Mouse (Mus musculus): Measurements from ENCODE around the gene Chchd1. TPM values are rescaled to one million over a fixed set of nuclear protein-coding genes. Genes with fewer than 3 reads are reported as not detected.

Gene Chchd1
- total RNA-seq (2021): 10 to 100 TPM; 76.1 to 88.5 TPM
- long read RNA-seq, experiment 1, transcript Chchd1-201 (3 exons, 616 nt): major isoform, 79 of 90 reads
- long read RNA-seq, experiment 1, partial matches to known transcripts: 4 of 90 reads
- long read RNA-seq, experiment 1, other reads (novel, unspliced or antisense): 3 of 90 reads
- long read RNA-seq, experiment 2, transcript Chchd1-201 (3 exons, 616 nt): major isoform, 51 of 64 reads
- long read RNA-seq, experiment 2, partial matches to known transcripts: 0 of 64 reads
- long read RNA-seq, experiment 2, other reads (novel, unspliced or antisense): 9 of 64 reads

DNA sequence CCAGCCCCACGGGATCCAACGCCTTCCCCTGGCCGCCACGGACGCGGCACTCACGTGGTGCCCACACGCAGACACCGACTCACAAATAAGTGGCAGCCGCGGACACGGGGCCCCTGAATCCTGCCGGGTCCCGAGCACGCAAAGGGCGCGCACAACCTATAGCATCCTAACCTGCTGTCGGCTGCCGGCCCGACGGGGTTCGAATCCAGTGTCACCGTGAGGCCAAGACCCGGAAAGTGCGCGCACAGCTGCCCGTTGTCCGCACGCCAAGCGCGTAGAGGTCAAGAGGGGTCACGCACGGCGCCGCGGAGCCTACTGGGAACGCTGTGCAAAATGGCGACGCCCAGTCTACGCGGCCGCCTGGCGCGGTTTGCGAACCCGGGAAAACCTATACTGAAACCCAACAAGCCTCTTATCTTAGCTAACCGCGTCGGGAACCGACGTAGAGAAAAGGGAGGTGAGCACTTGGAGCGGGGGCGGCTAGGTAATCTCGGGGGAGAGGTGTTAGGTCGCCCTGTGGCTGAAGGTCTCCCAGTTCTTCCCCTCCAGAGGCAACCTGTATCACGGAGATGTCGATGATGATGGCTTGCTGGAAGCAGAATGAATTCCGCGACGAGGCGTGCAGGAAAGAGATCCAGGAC, at the start of gene Chchd1:
Gene Chchd1 (plus strand): TSS at position 266 of the 641 bp plus-strand sequence.
- DNase-seq (ENCODE audit: low spot score in 2 of 2): peak; percentile 76 to 83

DNA sequence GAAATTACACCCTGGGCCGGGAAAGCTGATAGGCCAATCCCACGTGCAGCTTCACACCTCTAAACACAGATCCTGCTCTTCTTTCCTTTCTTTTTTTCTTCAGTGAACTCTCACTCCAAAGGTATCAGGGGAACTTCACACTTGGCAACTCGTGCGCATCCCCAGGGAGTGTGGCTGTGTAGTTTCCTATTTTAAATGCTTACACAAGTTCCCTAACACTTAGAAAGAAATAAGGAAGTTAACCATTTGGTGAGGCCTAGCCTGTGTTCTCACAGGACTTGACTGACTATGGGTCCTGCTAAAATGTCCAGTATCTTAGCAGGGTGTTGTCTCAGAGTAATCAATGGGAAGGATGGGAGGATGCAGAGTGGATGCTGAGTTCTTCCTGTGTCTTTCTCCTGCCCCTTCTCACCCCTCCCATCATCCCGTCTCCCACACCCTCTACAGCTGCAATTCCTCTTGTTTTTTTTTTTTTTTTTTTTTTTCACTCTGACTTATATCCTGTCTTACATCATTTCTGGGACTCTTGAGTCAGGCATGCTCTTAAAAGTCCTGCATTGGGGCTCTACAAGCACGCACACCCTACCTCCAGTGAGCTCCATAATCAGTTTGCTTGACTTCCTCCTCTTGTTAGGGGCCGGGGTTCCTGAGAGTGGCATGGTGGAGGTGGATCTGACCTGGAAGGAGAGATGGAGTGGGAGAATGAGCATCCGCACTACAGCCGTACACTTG, 48.0 kb upstream of the Chchd1 start:
- no peak for DNase-seq (ENCODE audit: low spot score in 2 of 2)

DNA sequence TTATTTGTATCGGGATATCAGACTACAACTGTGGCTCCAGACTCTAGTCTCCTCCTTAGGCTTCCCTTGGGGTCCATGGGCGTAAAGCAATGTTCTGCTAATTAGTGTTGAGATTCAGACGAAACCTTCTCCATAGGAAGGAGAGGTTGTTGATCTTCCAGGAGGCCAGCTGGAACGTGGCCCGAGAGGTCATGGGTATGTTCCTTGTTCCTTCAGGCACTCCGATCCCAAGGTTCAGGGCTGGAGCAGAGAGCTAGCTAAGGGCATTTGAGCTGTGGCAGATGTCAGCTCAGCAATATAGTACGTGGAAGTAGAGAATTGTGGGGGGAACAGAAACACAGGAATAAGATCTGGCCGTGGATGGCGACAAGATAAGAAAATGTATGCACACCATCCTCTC, 47.1 kb upstream of the Chchd1 start:
- DNase-seq (ENCODE audit: low spot score in 2 of 2): no peak

DNA sequence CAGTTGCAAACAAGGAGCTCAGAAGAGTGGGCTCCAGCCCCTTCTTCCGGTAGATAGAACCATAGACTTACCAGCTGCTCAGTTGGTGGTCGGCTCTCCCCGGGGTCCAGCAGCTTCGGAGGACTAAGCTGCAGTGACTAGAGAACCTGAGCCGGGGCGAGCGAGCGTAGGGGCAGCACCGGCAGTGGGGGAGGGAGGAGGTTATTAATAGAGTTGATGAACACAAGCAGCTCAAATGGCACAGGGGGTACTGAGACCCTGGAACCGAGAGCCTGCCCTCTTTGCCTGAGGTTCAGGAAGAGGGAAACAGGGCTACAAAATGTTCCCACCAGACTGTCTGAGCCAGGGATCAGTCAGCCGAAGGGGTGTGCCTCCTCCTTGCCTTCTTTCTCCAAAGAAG, 46.4 kb upstream of the Chchd1 start, which contains the start of gene Myoz1:
Gene Myoz1 (minus strand): TSS at position 180 of the 400 bp plus-strand sequence.
- DNase-seq (ENCODE audit: low spot score in 2 of 2): no peak

DNA sequence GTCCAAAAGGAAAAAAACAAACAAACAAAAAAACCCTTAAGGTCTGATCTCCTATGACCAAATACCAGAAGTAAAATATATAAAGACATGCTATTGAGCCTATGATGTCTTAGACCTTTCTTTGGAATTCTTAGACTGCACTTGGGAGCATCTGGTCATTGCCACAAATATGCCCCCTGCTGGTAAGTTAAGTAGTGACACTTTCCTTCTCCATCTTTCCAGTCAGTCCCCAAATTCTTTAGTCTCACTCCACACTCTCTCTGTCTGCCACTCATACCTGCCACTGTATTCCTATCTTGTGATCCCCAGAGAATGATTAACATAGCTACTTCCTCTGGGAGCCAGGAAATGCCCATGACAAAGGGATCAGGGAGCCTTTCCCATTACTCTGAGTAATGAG, 44.5 kb upstream of the Chchd1 start:
- DNase-seq (ENCODE audit: low spot score in 2 of 2): no peak

DNA sequence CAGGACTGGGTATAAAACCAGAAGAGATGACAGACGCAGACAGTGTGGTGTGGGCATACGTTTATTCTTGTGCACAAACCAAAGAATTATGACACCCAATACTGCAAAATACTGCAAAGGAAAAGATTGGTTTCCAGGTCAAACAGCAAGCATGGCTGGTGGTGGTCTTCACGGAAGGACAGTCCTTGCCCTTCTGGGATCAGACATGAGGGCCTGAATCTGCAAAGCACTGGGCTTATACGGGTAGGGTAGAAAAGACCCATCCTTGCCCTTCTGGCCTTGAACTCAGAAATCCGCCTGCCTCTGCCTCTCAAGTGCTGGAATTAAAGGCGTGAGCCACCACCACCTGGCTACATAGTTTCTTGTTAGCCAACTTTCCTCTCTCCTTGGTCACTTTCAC, 43.9 kb upstream of the Chchd1 start:
- no peak for DNase-seq (ENCODE audit: low spot score in 2 of 2)

DNA sequence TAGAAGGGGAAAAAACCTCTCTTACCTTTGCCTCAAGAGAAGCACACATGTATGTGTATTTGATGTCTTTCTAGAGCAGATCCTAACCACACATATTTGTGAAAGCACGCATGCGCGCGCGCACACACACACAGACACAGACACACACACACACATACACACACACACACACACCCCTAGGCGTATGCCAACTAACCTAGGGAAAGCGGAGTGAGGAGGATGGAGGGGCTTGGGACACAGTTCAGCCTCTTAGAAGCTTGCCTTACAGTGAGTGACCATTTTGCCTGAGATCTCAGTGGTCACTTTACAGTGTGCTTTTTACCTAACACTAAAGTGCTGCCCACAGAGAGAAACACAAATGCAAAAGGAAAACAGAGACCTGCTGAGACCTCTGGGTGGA, 43.1 kb upstream of the Chchd1 start:
- DNase-seq (ENCODE audit: low spot score in 2 of 2): no peak

DNA sequence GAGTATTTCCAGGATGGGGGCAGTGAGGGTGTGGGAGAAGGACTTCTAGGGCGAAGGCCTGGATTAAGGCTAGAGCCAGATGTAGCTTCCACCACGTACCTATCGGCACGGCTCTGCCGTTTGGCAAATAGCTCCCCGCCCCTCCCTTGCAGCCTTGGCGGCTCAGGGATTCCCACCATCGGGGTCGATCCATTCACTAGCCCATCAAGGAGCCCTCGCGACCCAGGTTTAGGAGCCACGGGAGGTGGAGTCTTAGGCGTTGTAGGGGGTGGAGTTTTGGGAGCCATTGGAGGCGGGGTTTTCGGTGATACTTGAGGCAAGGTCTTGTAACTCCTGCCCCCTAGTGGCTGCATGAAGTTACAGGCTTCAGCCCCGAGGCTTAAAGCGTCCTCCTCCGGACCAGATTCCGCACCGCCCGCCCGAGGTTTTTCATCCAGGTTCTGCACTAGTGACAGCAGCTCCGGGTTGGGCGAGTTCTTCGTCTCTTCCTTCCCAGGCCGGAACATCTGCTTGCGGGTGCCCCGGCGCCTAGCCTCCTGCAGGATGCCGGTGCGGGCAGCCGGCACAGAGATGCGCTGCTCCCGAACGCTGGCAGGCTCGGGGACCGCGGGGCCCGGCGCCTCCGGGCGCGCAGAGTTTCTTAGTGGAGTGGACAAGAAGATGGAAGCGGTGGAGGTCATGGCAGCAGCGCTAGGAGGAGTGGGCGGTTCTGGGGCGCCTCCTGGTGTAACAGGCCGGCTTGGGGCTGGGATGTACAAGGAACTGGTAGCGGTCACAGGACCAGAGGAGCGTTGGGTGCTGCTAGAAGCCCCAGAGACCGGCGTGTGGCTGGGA, 41.8 kb upstream of the Chchd1 start:
- DNase-seq (ENCODE audit: low spot score in 2 of 2): peak; percentile 67 to 89

DNA sequence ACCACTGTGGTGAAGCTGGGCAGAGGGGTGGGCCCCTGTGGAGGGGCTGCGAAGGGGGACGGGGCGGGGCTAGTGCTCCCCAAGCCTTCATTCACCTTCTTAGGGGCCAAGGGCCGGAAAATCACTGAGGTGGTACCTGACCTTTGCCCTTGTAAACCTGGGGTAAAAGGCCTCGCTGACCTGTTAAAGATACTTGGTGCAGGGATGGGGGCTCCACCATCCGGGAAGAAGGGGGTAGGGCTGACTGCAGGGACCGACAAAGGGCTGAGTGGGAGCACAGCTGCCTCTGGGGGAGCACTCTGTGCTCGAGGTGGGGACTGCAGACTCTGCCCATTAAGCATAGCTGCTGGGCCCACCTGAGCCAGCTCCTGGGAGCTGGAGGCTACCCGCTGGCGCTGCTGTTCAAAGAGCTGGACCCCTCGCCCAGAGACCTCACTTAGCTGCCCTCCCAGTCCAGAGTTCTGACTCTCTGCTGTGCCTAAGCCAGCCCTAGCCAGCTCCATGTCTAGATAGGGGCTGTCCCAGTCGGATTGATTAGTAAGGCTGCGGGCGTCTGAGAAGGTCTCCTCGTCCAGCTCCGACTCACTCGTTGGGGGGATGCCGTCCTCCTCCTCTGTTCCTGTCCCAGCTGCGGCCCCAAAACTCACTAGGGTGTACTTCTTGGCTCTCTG, 41.0 kb upstream of the Chchd1 start:
- DNase-seq (ENCODE audit: low spot score in 2 of 2): no peak

DNA sequence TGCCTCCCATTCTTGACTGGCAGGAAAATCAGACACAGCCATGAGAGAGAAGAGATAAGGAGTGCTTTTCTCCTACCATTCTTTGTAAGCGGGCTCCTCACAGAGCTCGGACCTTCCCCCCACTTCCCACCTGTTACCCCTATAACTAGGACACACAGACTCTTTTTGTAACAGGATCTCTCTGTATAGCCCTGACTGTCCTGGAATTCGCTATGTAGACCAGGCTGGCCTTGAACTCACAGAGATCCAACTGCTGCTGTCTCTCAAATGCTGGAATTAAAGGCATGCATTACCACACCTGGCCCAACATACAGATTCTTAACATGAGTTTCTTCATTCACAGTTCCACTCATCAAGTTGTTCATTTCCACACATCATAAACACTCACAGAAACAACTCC, 40.1 kb upstream of the Chchd1 start:
- no peak for DNase-seq (ENCODE audit: low spot score in 2 of 2)

DNA sequence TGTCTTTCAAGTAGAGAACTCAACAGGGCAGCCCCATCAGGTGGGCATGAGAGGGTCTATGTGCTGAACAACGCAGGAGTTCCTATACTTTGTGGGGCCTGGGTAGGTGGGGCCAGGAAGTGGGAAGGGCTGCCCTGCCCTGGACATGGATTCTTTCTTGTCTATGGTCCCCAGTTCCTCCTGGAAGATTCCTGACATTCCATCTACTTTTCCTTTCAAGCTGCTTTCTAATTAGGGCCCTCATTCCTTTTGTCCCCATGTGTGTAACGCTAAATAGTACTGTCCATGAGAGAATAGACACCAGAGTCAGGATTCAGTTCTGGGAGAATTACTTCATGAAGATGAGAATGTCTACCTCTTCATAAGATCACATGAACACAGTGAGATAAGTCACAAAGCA, 39.2 kb upstream of the Chchd1 start:
- no peak for DNase-seq (ENCODE audit: low spot score in 2 of 2)

DNA sequence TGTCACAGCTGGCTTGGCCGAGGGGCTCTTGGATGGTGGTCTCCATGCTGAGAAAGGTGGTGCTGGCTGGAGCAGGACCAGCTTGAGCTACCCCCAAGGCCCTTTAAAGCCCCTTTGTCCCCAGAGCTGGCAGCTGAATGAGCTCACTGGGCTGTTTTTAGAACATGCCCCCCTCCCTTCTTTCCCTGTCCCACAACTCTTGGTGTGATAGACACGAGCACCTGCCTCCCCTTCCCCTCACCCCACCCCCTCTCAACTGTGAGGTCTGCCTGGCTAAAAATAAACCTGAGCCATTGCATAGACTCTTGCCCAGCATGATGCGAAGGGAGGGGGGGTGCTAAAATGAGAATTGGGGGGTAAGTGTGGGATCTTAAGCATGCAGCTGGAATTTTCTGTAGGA, 38.4 kb upstream of the Chchd1 start:
- DNase-seq (ENCODE audit: low spot score in 2 of 2): no peak

DNA sequence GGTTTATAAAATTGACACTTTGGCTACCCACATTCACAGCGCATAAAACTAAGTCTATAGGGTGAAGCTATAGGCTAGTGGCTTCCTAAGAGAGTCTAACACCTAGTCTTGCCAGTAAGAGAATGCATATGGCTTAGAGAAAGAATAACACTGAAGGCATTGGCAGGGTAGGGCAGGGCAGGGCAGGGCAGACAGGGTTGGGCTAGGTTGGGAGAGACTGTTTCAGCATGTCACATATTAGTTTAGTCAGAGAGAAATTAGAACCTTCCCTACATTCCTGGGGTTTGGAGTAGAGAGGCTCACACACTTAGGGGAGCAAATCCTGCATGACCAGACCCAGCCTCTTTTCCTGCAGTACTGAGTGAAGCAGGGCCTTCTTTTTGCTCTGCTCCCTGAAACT, 35.3 kb upstream of the Chchd1 start:
- DNase-seq (ENCODE audit: low spot score in 2 of 2): no peak

DNA sequence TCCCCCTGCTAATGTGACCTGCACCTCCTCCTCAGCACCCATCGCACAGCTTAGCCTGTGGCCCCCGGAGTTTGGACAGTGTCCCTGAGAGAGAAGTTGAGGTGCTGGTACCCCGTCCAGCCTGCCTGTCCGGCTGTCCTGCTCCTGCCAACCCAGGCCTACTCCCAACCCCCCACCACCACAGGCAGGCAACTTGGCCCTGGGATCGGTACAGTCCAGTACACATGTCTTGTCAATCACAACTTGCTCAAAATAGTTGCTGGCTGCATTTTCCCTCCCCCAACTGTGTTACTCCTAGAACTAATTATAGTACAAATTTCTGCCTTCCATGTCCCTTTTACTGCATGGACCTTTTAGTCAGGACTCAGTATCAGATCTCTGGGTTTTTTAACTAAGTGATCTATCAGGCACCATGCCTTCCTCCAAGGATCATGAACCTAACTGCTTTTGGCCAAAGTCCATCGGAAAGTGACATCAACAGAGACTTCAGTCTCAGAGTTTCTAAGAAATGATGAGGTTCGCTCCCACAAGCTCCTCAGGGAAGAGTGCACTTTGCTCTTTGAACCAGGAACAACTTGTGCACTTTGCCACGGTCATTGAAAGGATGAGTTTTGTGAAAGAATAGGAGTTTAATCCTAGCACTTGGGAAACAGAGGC, 34.5 kb upstream of the Chchd1 start, which contains the start of gene Synpo2l:
Gene Synpo2l (minus strand): TSS at position 201 of the 657 bp plus-strand sequence.
- no peak for DNase-seq (ENCODE audit: low spot score in 2 of 2)

DNA sequence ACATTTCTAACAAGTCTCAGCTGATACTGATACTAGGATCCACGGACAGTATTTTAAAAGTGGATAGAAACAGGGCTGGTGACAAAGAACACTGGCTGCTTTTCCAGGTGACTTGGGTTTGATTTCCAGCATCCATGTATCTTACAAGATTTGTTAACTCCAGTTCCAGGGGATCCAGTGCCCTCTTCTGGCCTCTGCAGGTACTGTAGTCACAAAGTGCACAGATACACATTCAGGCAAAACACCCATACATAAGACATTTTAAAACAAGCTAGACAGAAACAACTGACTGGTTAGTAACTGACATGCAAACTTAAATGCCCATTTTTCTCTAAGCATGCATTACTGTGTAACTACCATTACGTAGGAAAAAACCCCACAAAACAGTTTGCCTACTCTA, 29.8 kb upstream of the Chchd1 start:
- DNase-seq (ENCODE audit: low spot score in 2 of 2): no peak

DNA sequence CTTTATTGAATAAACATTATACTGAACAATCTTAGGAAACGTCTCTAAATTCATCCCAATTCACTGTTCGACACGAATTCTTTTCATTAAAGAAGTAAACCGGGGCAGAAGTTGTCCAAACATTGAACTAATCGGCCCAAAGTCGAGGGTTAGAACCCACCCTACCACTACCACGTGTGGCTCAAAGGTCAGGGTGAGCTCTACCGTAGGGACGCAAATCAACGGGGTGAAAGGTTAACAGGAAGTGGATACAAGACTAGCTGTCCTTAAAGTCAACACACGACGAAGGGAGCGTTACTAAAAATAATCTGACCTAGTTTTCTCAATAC, 29.1 kb upstream of the Chchd1 start:
- no peak for DNase-seq (ENCODE audit: low spot score in 2 of 2)

DNA sequence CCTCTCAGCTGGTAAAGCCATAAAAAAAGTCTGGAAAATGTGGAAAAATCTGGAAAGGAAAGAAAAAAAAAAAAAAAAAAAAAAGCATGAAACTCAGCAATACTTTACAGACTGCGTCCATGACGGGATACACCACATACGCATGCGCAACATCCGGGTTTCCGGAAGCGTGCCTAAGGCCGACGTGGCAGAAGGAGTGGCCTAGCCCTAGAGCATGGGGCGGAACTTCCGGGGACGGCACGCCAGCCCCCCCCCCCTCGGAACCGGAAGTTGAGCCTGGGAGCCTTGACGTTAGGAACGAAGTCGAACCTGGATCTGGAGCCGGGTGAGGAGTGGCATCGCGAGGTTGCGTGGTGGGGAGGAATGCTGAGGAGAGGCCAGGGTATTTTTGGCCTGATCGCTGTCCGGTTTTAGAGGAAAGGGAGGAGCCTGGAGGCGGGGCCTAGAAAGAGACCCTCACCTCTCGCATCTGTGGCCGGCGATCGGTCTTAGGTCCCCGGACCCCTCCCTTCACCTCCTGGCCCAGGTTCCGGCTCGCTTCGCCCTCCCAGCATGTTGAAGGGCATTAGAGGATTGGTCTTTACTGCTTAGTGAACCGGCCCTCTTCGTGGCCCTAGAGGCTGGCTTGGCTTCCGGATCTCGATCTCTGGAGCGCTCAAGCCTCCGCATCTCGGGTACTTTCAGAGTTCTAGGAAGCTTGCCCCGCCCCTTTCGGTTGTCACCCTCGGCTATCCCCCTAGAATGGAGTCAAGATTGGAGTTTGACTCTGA, 28.6 kb upstream of the Chchd1 start, which contains the start of gene Sec24c:
Gene Sec24c (plus strand): TSS at position 245 of the 770 bp plus-strand sequence.
- peak; percentile 94 to 98 for DNase-seq (ENCODE audit: low spot score in 2 of 2)

DNA sequence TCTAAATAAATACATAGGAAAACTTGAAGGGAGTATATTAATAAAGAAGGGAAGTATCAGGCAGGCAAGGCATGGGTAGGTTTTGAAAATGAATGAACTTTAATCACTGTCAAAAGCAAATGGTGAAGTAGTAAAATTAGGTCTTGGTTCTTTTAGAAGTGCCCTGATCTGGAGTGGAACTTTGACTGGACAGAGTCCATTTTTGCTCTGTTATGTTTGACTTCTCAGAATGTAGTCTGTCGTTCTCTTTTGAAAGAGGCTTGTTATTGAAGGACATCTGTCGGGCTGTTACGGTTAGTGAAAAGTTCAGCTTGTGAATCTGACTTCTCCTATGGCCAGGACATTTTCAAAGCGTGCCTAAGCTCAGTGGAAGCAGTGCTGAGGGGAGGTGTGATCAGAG, 24.9 kb upstream of the Chchd1 start:
- no peak for DNase-seq (ENCODE audit: low spot score in 2 of 2)

DNA sequence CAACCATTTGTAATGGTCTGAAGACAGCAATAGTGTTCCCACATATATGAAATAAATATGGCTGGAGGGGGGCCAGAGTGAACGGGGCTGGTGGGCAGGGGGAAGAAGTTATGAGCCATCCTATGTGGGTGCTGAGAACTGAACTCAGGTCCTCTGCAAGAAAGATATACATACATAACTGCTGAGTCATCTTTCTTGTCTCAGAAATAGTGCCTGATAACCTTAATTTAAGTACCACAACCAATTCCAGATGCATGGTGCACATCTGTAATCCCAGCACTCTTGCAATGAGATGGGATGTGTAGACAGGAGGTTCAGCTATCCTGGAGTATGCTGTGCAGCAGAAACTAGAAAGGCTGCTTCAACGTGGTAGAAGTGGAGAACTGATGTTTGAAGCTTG, 21.1 kb upstream of the Chchd1 start:
- no peak for DNase-seq (ENCODE audit: low spot score in 2 of 2)

Data from adrenal gland, postnatal 4 days (tissue).